Mouse (Mus musculus) intestine, embryonic 14.5 days (tissue): Measurements from ENCODE around the gene Zfp871. TPM values are rescaled to one million over a fixed set of nuclear protein-coding genes. Genes with fewer than 3 reads are reported as not detected.
"Not testable (repeated sequence)": the region's sequence is repeated elsewhere in the genome, so short reads cannot be mapped to it uniquely, and the experiment has no call there.

Source experiments
- ATAC-seq: fragments of 200-750 bp; cut with Nextera tagmentation; replicated peaks from 2 replicates; pipeline ENCODE4 v1.8.0; 2017; ENCODE audit warnings: low read depth, moderate number of reproducible peaks, moderate TSS enrichment, moderate library complexity; ENCODE audit not compliant: low FRiP score, low TSS enrichment
- DNase-seq: peaks from one replicate; pipeline ENCODE4 v3.0.0-alpha.2; 2018; ENCODE audit warnings: low spot score
- H3K27ac ChIP-seq: fragments of 300-500 bp; sonication (generic); 2 replicates; pipeline ENCODE4 v1.5.1; 2014; ENCODE audit warnings: low read depth, mild to moderate bottlenecking, control low read depth
- H3K27me3 ChIP-seq: fragments of 300-500 bp; sonication (generic); replicated peaks from 2 replicates; pipeline ENCODE4 v1.6.1; 2014; ENCODE audit warnings: low read length, control low read depth; ENCODE audit not compliant: control insufficient read depth, insufficient read depth
- H3K36me3 ChIP-seq: fragments of 300-500 bp; sonication (generic); 2 replicates; pipeline ENCODE4 v1.6.1; 2014; ENCODE audit warnings: low read length, control low read depth; ENCODE audit not compliant: control insufficient read depth, insufficient read depth
- H3K4me1 ChIP-seq: fragments of 300-500 bp; sonication (generic); replicated peaks from 2 replicates; pipeline ENCODE4 v1.6.1; 2014; ENCODE audit warnings: low read length, control low read depth, mixed read lengths; ENCODE audit not compliant: control insufficient read depth, insufficient read depth
- H3K4me2 ChIP-seq: fragments of 300-500 bp; sonication (generic); 2 replicates; pipeline ENCODE4 v1.6.1; 2014; ENCODE audit warnings: low read length
- H3K4me3 ChIP-seq: fragments of 300-500 bp; sonication (generic); 2 replicates; pipeline ENCODE4 v1.5.1; 2014; ENCODE audit warnings: low read depth, low read length, control low read depth, mixed read lengths
- H3K9ac ChIP-seq: fragments of 300-500 bp; sonication (generic); 2 replicates; pipeline ENCODE4 v1.6.1; 2014; ENCODE audit warnings: mild to moderate bottlenecking, low read length
- H3K9me3 ChIP-seq: fragments of 300-500 bp; sonication (generic); 2 replicates; pipeline ENCODE4 v1.6.1; 2016; ENCODE audit warnings: low read length, control low read depth; ENCODE audit not compliant: control insufficient read depth
- WGBS: fragments of 180-500 bp; shearing (Covaris S2); extraction: QIAGEN DNeasy Blood & Tissue Kit; methylation state at CpG from one replicate; pipeline ENCODE4 v1.1.7; 2014; 5-methylcytosine and 5-hydroxymethylcytosine counted together
- polyA plus RNA-seq: library from polyadenylated mRNA; unstranded; fragments of >200 nt; fragmentation: Nextera tagmentation; extraction: Ambion mirVana; gene quantifications from 2 replicates; pipeline ENCODE4 v1.2.1, GENCODE M21; 2014

The Zfp871 gene
- polyA plus RNA-seq, 1 experiment from 2014 or later, result 45.7 TPM

- H3K27me3 ChIP-seq, H3K27ac ChIP-seq, H3K4me2 ChIP-seq, H3K9me3 ChIP-seq, H3K4me1 ChIP-seq, DNase-seq, H3K36me3 ChIP-seq, H3K4me3 ChIP-seq, H3K9ac ChIP-seq, ATAC-seq: not testable (repeated sequence)
- 86% methylated on average over 1 of the region's 1 CpGs for WGBS
Observed at GRCm38 (mm10) chr17:32722151-32722550, 65.9 kb downstream of the Zfp871 start.

Other genes with a start within 250 kb of the Zfp871 start
- 0.50 TPM in 1 of 2 replicates, not detected in the other for gene Cyp4f37, start 167.0 kb downstream of the Zfp871 start, polyA plus RNA-seq
- gene Cyp4f40, start 129.4 kb downstream of the Zfp871 start, polyA plus RNA-seq, result 3.3 and 4.7 TPM in 2 replicates
- 0.19 TPM in 1 of 2 replicates, not detected in the other for gene Cyp4f15, start 102.7 kb downstream of the Zfp871 start, polyA plus RNA-seq
- gene Zfp811, start 21.6 kb upstream of the Zfp871 start, polyA plus RNA-seq, result 5.3 and 6.1 TPM in 2 replicates
- 14.2 and 16.9 TPM in 2 replicates for gene Zfp799, start 42.0 kb upstream of the Zfp871 start, polyA plus RNA-seq
- gene Zfp870, start 103.4 kb upstream of the Zfp871 start, polyA plus RNA-seq, result 6.7 and 8.6 TPM in 2 replicates
- 0.73 and 0.78 TPM in 2 replicates for gene Cyp4f14, start 129.1 kb upstream of the Zfp871 start, polyA plus RNA-seq
- 17.8 and 19.9 TPM in 2 replicates for gene Cyp4f13, start 159.1 kb upstream of the Zfp871 start, polyA plus RNA-seq
- 13.1 and 14.9 TPM in 2 replicates for gene Zfp472, start 177.5 kb upstream of the Zfp871 start, polyA plus RNA-seq
- gene Zfp952, start 204.8 kb upstream of the Zfp871 start, polyA plus RNA-seq, result 8.5 and 12.9 TPM in 2 replicates
- 12.6 and 16.1 TPM in 2 replicates for gene Zfp763, start 245.1 kb upstream of the Zfp871 start, polyA plus RNA-seq